Mouse (Mus musculus) C2C12 (cell line): ENCODE measurements around the gene Fxyd7.

ENCODE experiments used
- CTCF ChIP-seq: IDR thresholded peaks from one replicate; pipeline ENCODE4 v1.5.1; 2011; ENCODE audit not compliant: control insufficient read depth, insufficient read depth, insufficient read length
- MAX ChIP-seq: IDR thresholded peaks from one replicate; pipeline ENCODE4 v1.6.1; 2011; ENCODE audit warnings: mild to moderate bottlenecking, control low read depth
- MYOG ChIP-seq: IDR thresholded peaks from one replicate; pipeline ENCODE4 v1.6.1; 2011; ENCODE audit not compliant: control insufficient read depth, insufficient read length; ENCODE audit errors: extremely low read depth

- TF ChIP-seq CTCF, result no peak
- no peak for TF ChIP-seq MAX
- TF ChIP-seq MYOG, result no peak
These were observed 19.5 kb downstream of the Fxyd7 start for GRCm38 (mm10) chr7:31031731-31032130.
